Mouse (Mus musculus) forebrain, embryonic 16.5 days (tissue): ENCODE results near the gene Efcab6. TPM values are rescaled to one million over a fixed set of nuclear protein-coding genes. Genes with fewer than 3 reads are reported as not detected.

Experiments used
- ATAC-seq: fragments of 200-750 bp; cut with Nextera tagmentation; 2 replicates; pipeline ENCODE4 v1.8.0; 2017; ENCODE audit warnings: mild to moderate bottlenecking, moderate library complexity
- H3K27ac ChIP-seq: fragments of 300-500 bp; sonication (generic); 2 replicates; pipeline ENCODE4 v1.5.1; 2014; ENCODE audit warnings: low read length, control low read depth
- H3K27me3 ChIP-seq: fragments of 300-500 bp; sonication (generic); replicated peaks from 2 replicates; pipeline ENCODE4 v1.6.1; 2014; ENCODE audit warnings: low read length; ENCODE audit not compliant: control insufficient read depth, insufficient read depth
- H3K36me3 ChIP-seq: fragments of 300-500 bp; sonication (generic); 2 replicates; pipeline ENCODE4 v1.6.1; 2014; ENCODE audit not compliant: control insufficient read depth, insufficient read depth
- H3K4me1 ChIP-seq: fragments of 300-500 bp; sonication (generic); replicated peaks from 2 replicates; pipeline ENCODE4 v1.6.1; 2014; ENCODE audit warnings: low read length; ENCODE audit not compliant: control insufficient read depth, insufficient read depth
- H3K4me2 ChIP-seq: fragments of 300-500 bp; sonication (generic); 2 replicates; pipeline ENCODE4 v1.6.1; 2014; ENCODE audit warnings: mild to moderate bottlenecking, low read length, control low read depth
- H3K4me3 ChIP-seq: fragments of 300-500 bp; sonication (generic); replicated peaks from 2 replicates; pipeline ENCODE4 v1.5.1; 2014; ENCODE audit warnings: mild to moderate bottlenecking, low read length, control low read depth
- H3K9ac ChIP-seq: fragments of 300-500 bp; sonication (generic); replicated peaks from 2 replicates; pipeline ENCODE4 v1.6.1; 2014; ENCODE audit warnings: low read depth, low read length, control low read depth
- H3K9me3 ChIP-seq: fragments of 300-500 bp; sonication (generic); 2 replicates; pipeline ENCODE4 v1.6.1; 2016; ENCODE audit warnings: low read length; ENCODE audit not compliant: control insufficient read depth
- WGBS: fragments of 180-500 bp; shearing (Covaris S2); extraction: QIAGEN DNeasy Blood & Tissue Kit; methylation state at CpG from one replicate; pipeline ENCODE4 v1.1.7; 2014; 5-methylcytosine and 5-hydroxymethylcytosine counted together
- polyA plus RNA-seq: library from polyadenylated mRNA; unstranded; fragments of >200 nt; fragmentation: Nextera tagmentation; extraction: Ambion mirVana; gene quantifications from 2 replicates; pipeline ENCODE4 v1.2.1, GENCODE M21; 2015

The Efcab6 gene
- polyA plus RNA-seq, 1 experiment from 2014 or later, result 2.8 TPM

DNA sequence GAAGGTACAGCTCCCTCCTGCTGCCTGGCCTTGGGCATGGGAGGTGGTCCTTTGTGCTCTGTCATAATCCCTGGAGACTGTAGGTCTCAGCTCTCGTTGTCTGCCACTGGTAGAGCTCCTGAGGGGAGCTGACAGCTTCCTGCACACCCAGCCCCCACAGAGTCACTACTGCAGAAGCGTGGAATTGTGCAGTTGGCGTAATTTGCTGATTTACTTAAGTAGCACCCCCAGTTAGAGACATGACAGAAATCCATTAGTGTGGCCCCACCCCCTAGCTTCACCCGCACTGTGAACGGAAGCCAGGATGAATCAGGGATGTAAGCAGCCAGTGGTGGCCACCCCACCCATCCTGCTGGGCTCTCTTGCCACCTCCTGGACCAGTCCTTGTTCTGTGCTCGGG is 232.9 kb downstream of the Efcab6 start:
- no peak overlapping the region for H3K4me2 ChIP-seq
- peaks cover 32% of the 10 kb centered on the region for H3K4me1 ChIP-seq
- no peaks in the 10 kb centered on the region for H3K27me3 ChIP-seq
- no peak overlapping the region for H3K9ac ChIP-seq
- 0 out of 2 replicates have a peak, but pooled peaks cover 4% of the 10 kb centered on the region for H3K36me3 ChIP-seq
- H3K9me3 ChIP-seq, result no peaks in the 10 kb centered on the region
- no peak overlapping the region for H3K4me3 ChIP-seq
- ATAC-seq, result peak; percentile 32; the same call in 1 of the 2 replicates
- peak overlapping the region; percentile 51 for H3K27ac ChIP-seq
- WGBS, result 53% methylated on average over 6 of the region's 6 CpGs

DNA sequence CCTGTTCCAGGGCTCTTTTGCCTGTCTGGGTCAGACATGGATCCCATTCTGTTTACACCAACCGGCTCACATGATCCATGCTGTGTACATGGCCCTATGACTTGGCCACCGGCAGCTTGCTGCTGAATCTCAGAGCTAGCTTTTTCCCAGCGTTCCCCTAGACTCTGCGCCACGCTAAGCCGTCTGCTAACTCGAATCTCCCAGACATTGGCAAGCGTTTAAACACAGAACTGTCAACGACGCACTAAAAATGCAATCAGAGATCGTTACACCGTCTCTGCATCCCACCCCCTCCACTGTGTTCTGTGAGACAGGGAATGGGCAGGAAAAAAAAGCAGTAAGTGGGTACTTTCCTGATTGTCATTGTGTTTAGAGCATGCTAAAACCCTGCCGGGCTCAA is 236.0 kb downstream of the Efcab6 start:
- Histone ChIP-seq H3K27me3 (no peaks in the 10 kb centered on the region), H3K4me3 (no peak overlapping the region), H3K36me3 (peaks cover 5% of the 10 kb centered on the region; the same call in 1 of the 2 replicates), H3K27ac (peak overlapping the region; percentile 77), H3K9me3 (no peaks in the 10 kb centered on the region), H3K4me1 (peaks cover 32% of the 10 kb centered on the region), H3K4me2 (no peak overlapping the region), H3K9ac (no peak overlapping the region)
- ATAC-seq, result peak; percentile 81
- WGBS, result 45% methylated on average over 13 of the region's 13 CpGs

DNA sequence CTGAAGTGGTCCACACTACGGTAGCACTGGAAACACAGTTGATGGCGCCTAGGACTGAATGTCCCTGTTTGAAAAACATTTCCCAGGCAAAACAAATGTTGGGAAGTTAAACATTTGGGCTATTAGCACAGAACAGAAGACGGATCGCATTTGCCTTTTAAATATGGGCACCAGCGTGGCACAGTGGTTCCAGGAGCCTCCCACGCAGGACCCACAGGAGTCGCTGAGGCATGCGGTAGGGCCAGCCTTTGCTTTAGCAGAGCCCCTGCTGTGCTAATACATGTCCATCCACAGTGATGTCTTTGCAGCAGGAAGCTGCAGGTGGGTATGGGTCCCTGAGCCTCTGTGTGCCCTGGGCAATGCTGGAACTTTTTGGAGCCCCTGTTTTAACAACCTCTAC is 237.2 kb downstream of the Efcab6 start:
- Histone ChIP-seq H3K4me2 (no peak overlapping the region), H3K36me3 (peaks cover 3% of the 10 kb centered on the region; the same call in 1 of the 2 replicates), H3K9ac (no peak overlapping the region), H3K27me3 (no peaks in the 10 kb centered on the region), H3K4me1 (peaks cover 32% of the 10 kb centered on the region), H3K4me3 (no peak overlapping the region), H3K27ac (peak overlapping the region; percentile 77), H3K9me3 (no peaks in the 10 kb centered on the region)
- no peak for ATAC-seq
- WGBS, result 73% methylated on average over 8 of the region's 8 CpGs

Other genes starting within 250 kb of the Efcab6 start
- 80.6 and 92.7 TPM in 2 replicates for gene Sult4a1, start 40.4 kb upstream of the Efcab6 start, polyA plus RNA-seq
- not detected in 2 replicates for gene Pnpla5, start 57.8 kb upstream of the Efcab6 start, polyA plus RNA-seq
- 5.1 and 5.3 TPM in 2 replicates for gene Pnpla3, start 102.5 kb upstream of the Efcab6 start, polyA plus RNA-seq
- 88.5 and 91.8 TPM in 2 replicates for gene Samm50, start 126.9 kb upstream of the Efcab6 start, polyA plus RNA-seq
- 2.2 and 2.8 TPM in 2 replicates for gene Parvb, start 166.7 kb upstream of the Efcab6 start, polyA plus RNA-seq